Mouse (Mus musculus): ENCODE results near the gene Atp6v0a4. TPM values are rescaled to one million over a fixed set of nuclear protein-coding genes. Genes with fewer than 3 reads are reported as not detected.

Atp6v0a4 gene
- polyA plus RNA-seq, 1 experiment from 2014 or later, result 0.14 TPM

DNA sequence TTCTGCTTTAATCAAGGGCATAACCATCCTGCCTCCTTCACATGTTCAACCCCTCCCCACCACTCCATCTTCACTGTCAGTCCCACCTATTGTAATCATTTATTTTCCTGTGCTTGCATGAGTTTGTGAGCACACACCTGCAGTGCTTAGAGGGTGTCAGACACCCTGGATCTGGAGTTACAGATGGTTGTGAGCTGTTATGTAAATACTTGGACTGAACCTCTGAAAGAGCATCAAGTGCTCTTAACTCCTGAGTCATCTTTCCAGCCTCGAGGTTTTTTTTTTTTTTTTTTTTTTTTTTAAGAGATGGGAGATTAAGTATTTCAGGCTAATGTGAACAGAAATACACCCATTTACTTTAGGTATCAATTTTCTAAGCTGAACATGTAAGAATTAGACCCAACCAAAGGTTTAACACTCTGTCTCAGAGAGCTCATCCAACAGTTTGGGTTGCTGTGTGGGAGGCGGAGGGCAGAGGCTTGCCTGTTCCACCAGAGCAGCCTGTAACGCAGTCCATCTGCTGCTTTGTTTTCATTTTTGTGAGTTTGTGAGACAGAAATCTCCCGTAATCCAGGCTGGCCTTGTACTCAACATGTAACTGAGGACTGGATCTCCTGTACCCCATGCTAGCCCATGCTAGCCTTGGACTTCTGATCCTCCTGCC is 8.1 kb downstream of the Atp6v0a4 start:
- Histone ChIP-seq H3K4me3 (ENCODE audit: low read depth, low read length) (no peak overlapping the region), H3K27me3 (ENCODE audit: insufficient read depth, low read length) (peaks cover 4% of the 10 kb centered on the region; the same call in 1 of the 2 replicates), H3K4me2 (no peak overlapping the region), H3K27ac (ENCODE audit: low read depth) (no peak overlapping the region), H3K36me3 (ENCODE audit: insufficient read depth) (no peaks in the 10 kb centered on the region), H3K9me3 (ENCODE audit: low read depth, low read length) (no peaks in the 10 kb centered on the region), H3K9ac (no peak overlapping the region), H3K4me1 (ENCODE audit: insufficient read depth) (no peaks in the 10 kb centered on the region)
- 29% methylated on average over 4 of the region's 4 CpGs for WGBS
- no peak for TF ChIP-seq CTCF (IDR thresholded peaks at IDR 0.05; ENCODE audit: low read depth)
- no peak for ATAC-seq (ENCODE audit: insufficient read depth)
- DNase-seq, result no peak

DNA sequence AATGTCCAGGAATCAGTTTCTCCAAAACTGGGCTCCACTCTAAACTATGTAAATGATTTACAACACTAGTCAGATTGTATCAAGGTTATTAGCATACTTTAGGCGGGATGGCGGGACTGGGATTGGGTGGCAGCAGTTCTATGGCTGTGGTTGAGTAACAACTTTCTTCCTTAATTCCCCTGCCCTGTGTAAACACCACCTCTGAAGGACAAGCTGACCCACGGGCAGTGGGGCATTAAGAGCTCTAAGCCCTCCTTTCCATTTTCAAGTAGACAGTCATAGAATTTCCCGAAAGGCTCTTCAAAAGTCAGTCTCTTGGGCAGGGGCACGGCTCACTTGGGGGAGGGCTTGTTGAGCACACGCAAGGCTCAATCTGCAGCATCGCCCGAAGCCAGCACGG is 13.5 kb downstream of the Atp6v0a4 start:
- Histone ChIP-seq H3K27me3 (ENCODE audit: insufficient read depth, low read length) (peaks cover 4% of the 10 kb centered on the region; the same call in 1 of the 2 replicates), H3K4me1 (ENCODE audit: insufficient read depth) (no peaks in the 10 kb centered on the region), H3K9me3 (ENCODE audit: low read depth, low read length) (no peaks in the 10 kb centered on the region), H3K4me2 (0 out of 2 replicates have a peak overlapping the region, but pooled peaks have one; percentile 15), H3K4me3 (ENCODE audit: low read depth, low read length) (no peak overlapping the region), H3K27ac (ENCODE audit: low read depth) (no peak overlapping the region), H3K9ac (no peak overlapping the region), H3K36me3 (ENCODE audit: insufficient read depth) (no peaks in the 10 kb centered on the region)
- no peak for TF ChIP-seq CTCF (IDR thresholded peaks at IDR 0.05; ENCODE audit: low read depth)
- WGBS, result 66% methylated on average over 9 of the region's 9 CpGs
- no peak for ATAC-seq (ENCODE audit: insufficient read depth)
- no peak for DNase-seq

GRCm38 (mm10) chr6:38109871-38110270 is 14.5 kb downstream of the Atp6v0a4 start:
- no peak overlapping the region for H3K27ac ChIP-seq (ENCODE audit: low read depth)
- 11% methylated on average over 9 of the region's 9 CpGs for WGBS
- DNase-seq, result no peak
- no peak for ATAC-seq (ENCODE audit: insufficient read depth)
- H3K4me2 ChIP-seq, result peak overlapping the region; percentile 42; the same call in 1 of the 2 replicates
- H3K9me3 ChIP-seq (ENCODE audit: low read depth, low read length), result no peaks in the 10 kb centered on the region
- TF ChIP-seq CTCF (IDR thresholded peaks at IDR 0.05; ENCODE audit: low read depth), result no peak
- no peaks in the 10 kb centered on the region for H3K36me3 ChIP-seq (ENCODE audit: insufficient read depth)
- no peaks in the 10 kb centered on the region for H3K4me1 ChIP-seq (ENCODE audit: insufficient read depth)
- peaks cover 4% of the 10 kb centered on the region; the same call in 1 of the 2 replicates for H3K27me3 ChIP-seq (ENCODE audit: insufficient read depth, low read length)
- no peak overlapping the region for H3K4me3 ChIP-seq (ENCODE audit: low read depth, low read length)
- no peak overlapping the region for H3K9ac ChIP-seq

DNA sequence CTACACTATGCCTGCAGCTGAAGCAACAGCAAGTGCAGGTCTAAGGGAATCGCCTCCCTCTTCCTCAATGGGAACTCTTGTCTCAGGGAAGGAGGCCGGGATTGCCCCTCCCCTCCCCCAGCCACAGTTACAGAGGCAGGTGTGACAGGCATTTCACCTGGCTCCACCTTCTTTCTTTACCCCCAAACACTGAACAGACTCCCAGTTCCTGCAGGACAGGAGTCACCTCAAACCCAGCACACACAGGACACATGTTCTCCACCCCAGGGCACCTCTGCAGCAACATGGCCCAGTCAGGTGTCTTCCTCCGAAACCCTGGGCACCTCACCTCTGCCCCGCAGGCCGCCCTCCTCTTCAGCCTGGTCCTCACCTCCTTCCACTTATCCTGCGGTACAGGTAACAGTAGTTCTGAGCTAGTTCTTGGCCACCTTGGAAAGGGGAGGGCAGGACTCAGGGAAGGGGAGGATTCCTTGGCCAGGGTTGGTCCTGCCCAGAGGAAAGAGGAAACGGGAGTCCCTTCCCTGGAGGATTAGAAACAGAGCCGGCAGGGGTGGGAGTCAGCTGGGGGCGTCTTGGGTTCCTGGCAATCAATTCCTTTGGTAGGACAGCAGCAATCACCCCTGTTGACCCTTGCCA is 15.1 kb downstream of the Atp6v0a4 start, which contains the start of gene Tmem213:
Gene Tmem213 (plus strand): TSS at position 96 of the 636 bp plus-strand sequence.
- H3K36me3 ChIP-seq (ENCODE audit: insufficient read depth), result no peaks in the 10 kb centered on the region
- ATAC-seq (ENCODE audit: insufficient read depth), result peak; percentile 32; the same call in 1 of the 2 replicates
- H3K4me2 ChIP-seq, result peak within 1 kb of the TSS; percentile 42; the same call in 1 of the 2 replicates
- TF ChIP-seq CTCF (IDR thresholded peaks at IDR 0.05; ENCODE audit: low read depth), result no peak
- peaks cover 4% of the 10 kb centered on the region; the same call in 1 of the 2 replicates for H3K27me3 ChIP-seq (ENCODE audit: insufficient read depth, low read length)
- H3K9ac ChIP-seq, result no peak within 1 kb of the TSS
- H3K4me3 ChIP-seq (ENCODE audit: low read depth, low read length), result no peak within 1 kb of the TSS
- no peaks in the 10 kb centered on the region for H3K4me1 ChIP-seq (ENCODE audit: insufficient read depth)
- no peak for DNase-seq
- 15% methylated on average over 9 of the region's 9 CpGs for WGBS
- H3K27ac ChIP-seq (ENCODE audit: low read depth), result peak within 1 kb of the TSS; percentile 60
- no peaks in the 10 kb centered on the region for H3K9me3 ChIP-seq (ENCODE audit: low read depth, low read length)

DNA sequence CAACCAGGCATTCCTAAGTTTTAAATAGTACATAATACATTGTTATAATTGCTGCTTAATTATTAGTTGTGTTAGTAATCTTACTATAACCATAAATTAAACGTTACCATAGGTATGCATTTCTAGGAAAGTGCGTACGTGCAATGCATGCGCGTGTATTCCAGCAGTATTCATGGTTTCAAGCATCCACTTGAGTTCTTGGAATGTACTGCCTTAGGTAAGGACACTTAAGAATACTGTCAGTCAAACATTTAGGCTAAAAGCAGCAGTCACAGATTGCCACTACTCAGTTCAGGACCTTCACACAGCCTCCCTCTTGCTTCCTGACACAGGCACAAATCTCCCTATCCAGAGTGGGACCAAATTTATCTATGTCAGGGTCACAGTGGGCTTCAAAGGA is 15.9 kb downstream of the Atp6v0a4 start:
- Histone ChIP-seq H3K4me2 (0 out of 2 replicates have a peak overlapping the region, but pooled peaks have one; percentile 42), H3K9me3 (ENCODE audit: low read depth, low read length) (no peaks in the 10 kb centered on the region), H3K9ac (no peak overlapping the region), H3K4me3 (ENCODE audit: low read depth, low read length) (no peak overlapping the region), H3K36me3 (ENCODE audit: insufficient read depth) (no peaks in the 10 kb centered on the region), H3K4me1 (ENCODE audit: insufficient read depth) (no peaks in the 10 kb centered on the region), H3K27ac (ENCODE audit: low read depth) (peak overlapping the region; percentile 13; the same call in 1 of the 2 replicates), H3K27me3 (ENCODE audit: insufficient read depth, low read length) (no peaks in the 10 kb centered on the region)
- no peak for TF ChIP-seq CTCF (IDR thresholded peaks at IDR 0.05; ENCODE audit: low read depth)
- peak; percentile 77 for DNase-seq
- ATAC-seq (ENCODE audit: insufficient read depth), result peak; percentile 53
- 62% methylated on average over 5 of the region's 5 CpGs for WGBS

DNA sequence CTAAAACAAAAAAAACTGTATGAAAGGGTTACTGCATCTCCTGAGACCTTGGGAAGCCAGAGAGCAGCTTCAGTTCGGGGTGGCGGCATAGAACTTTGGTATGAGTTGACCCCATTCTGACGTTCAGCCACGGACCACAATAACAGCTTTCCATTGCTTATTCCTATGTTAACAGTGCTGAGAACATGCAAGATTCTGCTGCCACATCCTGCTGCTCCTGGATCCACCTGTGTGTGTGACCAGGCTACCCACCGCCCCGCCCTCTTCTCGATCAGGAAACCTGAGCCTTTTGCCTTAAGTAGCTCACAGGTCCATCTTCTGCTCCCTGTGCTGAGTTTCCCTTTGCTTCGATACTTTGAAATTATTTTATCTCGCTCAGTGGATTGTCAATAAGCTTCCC is 18.5 kb downstream of the Atp6v0a4 start:
- 74% methylated on average over 9 of the region's 9 CpGs for WGBS
- H3K27ac ChIP-seq (ENCODE audit: low read depth), result no peak overlapping the region

DNA sequence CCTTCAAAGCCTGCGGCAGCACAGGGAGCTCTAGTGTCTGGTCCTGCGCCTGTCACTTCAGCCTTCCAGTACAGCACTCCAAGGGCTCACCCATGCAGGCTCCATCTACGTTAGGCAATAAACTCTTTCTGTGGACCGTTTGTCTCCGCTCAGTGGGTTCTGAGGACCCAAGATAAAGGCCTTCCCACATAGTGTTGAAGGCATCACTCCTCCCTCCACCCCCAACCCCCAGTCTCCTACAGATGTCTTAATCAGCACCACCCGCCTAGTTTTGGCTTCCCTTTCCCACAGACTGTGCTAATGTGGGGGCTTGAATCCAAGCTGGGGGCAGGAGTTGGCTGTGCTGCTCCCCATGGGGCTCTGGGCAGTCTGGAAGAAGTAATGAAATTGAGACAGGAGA is 20.6 kb downstream of the Atp6v0a4 start:
- DNase-seq (no peak), ATAC-seq (ENCODE audit: insufficient read depth) (no peak)
- Histone ChIP-seq H3K9me3 (ENCODE audit: low read depth, low read length) (no peaks in the 10 kb centered on the region), H3K4me1 (ENCODE audit: insufficient read depth) (no peaks in the 10 kb centered on the region), H3K4me3 (ENCODE audit: low read depth, low read length) (no peak overlapping the region), H3K4me2 (no peak overlapping the region), H3K36me3 (ENCODE audit: insufficient read depth) (no peaks in the 10 kb centered on the region), H3K27me3 (ENCODE audit: insufficient read depth, low read length) (no peaks in the 10 kb centered on the region), H3K9ac (no peak overlapping the region), H3K27ac (ENCODE audit: low read depth) (no peak overlapping the region)
- TF ChIP-seq CTCF (IDR thresholded peaks at IDR 0.05; ENCODE audit: low read depth), result no peak
- WGBS, result 39% methylated on average over 6 of the region's 6 CpGs

More for the DNA sequence above, 18.5 kb downstream of the Atp6v0a4 start:
- DNase-seq, result no peak
- H3K4me2 ChIP-seq, result no peak overlapping the region
- no peak overlapping the region for H3K4me3 ChIP-seq (ENCODE audit: low read depth, low read length)
- no peaks in the 10 kb centered on the region for H3K9me3 ChIP-seq (ENCODE audit: low read depth, low read length)
- TF ChIP-seq CTCF (IDR thresholded peaks at IDR 0.05; ENCODE audit: low read depth), result no peak
- no peak for ATAC-seq (ENCODE audit: insufficient read depth)
- no peak overlapping the region for H3K9ac ChIP-seq
- H3K4me1 ChIP-seq (ENCODE audit: insufficient read depth), result no peaks in the 10 kb centered on the region
- no peaks in the 10 kb centered on the region for H3K27me3 ChIP-seq (ENCODE audit: insufficient read depth, low read length)
- no peaks in the 10 kb centered on the region for H3K36me3 ChIP-seq (ENCODE audit: insufficient read depth)

Data from lung, embryonic 14.5 days (tissue).